Mouse (Mus musculus): ENCODE data around the gene Abhd14a. TPM values are rescaled to one million over a fixed set of nuclear protein-coding genes. Genes with fewer than 3 reads are reported as not detected.

The Abhd14a gene
- total RNA-seq, 2 experiments from 2014 or later: 21.9 to 22.0 TPM

DNA sequence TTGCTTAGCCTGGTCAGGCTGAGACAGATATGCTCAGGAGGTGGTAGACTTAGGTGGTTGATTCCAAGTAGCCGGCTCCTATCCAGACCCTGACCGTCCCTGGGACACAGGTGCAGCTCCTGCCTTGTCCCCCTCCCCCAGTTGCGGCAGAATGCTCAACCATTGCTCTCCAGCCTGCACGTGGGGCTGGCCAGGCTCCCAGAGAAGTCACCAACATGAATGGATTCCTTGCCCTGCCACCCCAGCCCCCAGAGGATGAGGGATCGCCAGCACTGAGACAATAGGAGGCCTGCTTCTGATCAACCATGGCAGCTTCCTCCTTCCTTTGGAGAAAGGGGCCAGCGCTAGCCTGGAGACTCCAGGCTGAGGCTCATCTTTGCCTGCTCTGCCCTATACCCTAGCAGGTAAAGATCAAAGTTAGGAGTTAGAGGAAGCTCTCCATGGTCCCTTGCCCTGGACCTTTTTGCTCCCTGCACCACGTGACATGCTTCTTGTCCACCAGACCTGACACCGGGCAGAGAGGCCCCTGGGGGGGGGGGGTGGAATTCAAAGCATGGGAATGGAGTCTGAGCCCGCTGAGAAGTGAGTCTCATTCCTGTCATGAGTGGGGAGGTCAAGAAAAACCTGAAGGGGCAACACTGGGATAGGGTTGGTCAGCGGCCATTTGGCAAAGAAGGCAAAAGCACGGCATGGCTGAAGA is 54.5 kb downstream of the Abhd14a start:
- intact Hi-C loops (cut with DNase I): no loop called here
- no peak for DNase-seq

Other genes with a start within 250 kb of the Abhd14a start
- 10 to 100 TPM; 11.8 to 15.2 TPM for gene Ppm1m, start 247.9 kb downstream of the Abhd14a start, total RNA-seq (2021)
- gene Twf2, start 244.6 kb downstream of the Abhd14a start, total RNA-seq (2021): 100 to 1,000 TPM; 122 to 142 TPM
- gene Tlr9, start 225.1 kb downstream of the Abhd14a start, total RNA-seq (2021): under 1 TPM; 0.55 to 0.88 TPM
- 100 to 1,000 TPM; 562 to 652 TPM for gene Alas1, start 199.0 kb downstream of the Abhd14a start, total RNA-seq (2021)
- 1 to 10 TPM; 4.3 to 4.8 TPM for gene Poc1a, start 166.6 kb downstream of the Abhd14a start, total RNA-seq (2021)
- gene Dusp7, start 79.0 kb downstream of the Abhd14a start, total RNA-seq (2021): 10 to 100 TPM; 53.2 to 53.9 TPM
- 100 to 1,000 TPM; 307 to 348 TPM for gene Rpl29, start 18.2 kb downstream of the Abhd14a start, total RNA-seq (2021)
- 10 to 100 TPM; 16.2 to 18.9 TPM for gene Acy1, start 9.4 kb downstream of the Abhd14a start, total RNA-seq (2021)
- gene Abhd14b, start 219 bp downstream of the Abhd14a start, total RNA-seq (2021): 1 to 10 TPM; 6.8 to 8.9 TPM
- 10 to 100 TPM; 62.4 to 68.8 TPM for gene Pcbp4, start 5.6 kb upstream of the Abhd14a start, total RNA-seq (2021)
- under 1 TPM in 1 of 2 experiments, not detected in 1; 0.10 TPM for gene Gpr62, start 18.3 kb upstream of the Abhd14a start, total RNA-seq (2021)
- gene Rrp9, start 28.3 kb upstream of the Abhd14a start, total RNA-seq (2021): 10 to 100 TPM; 19.3 to 20.3 TPM
- 10 to 100 TPM; 18.1 to 19.0 TPM for gene Parp3, start 29.3 kb upstream of the Abhd14a start, total RNA-seq (2021)
- gene Iqcf1, start 52.3 kb upstream of the Abhd14a start, total RNA-seq (2021): not detected
- gene Iqcf5, start 66.9 kb upstream of the Abhd14a start, total RNA-seq (2021): not detected
- gene Iqcf3, start 114.0 kb upstream of the Abhd14a start, total RNA-seq (2021): not detected
- gene Iqcf4, start 123.3 kb upstream of the Abhd14a start, total RNA-seq (2021): not detected
- not detected for gene Iqcf6, start 178.9 kb upstream of the Abhd14a start, total RNA-seq (2021)
- gene Grm2, start 208.4 kb upstream of the Abhd14a start, total RNA-seq (2021): not detected
- 10 to 100 TPM; 35.1 to 39.4 TPM for gene Tex264, start 238.2 kb upstream of the Abhd14a start, total RNA-seq (2021)